Mouse (Mus musculus): Measurements from ENCODE around the gene Lims1. TPM values are rescaled to one million over a fixed set of nuclear protein-coding genes. Genes with fewer than 3 reads are reported as not detected.

Gene Lims1
- polyA plus RNA-seq, 1 experiment from 2014 or later = 83.0 TPM

DNA sequence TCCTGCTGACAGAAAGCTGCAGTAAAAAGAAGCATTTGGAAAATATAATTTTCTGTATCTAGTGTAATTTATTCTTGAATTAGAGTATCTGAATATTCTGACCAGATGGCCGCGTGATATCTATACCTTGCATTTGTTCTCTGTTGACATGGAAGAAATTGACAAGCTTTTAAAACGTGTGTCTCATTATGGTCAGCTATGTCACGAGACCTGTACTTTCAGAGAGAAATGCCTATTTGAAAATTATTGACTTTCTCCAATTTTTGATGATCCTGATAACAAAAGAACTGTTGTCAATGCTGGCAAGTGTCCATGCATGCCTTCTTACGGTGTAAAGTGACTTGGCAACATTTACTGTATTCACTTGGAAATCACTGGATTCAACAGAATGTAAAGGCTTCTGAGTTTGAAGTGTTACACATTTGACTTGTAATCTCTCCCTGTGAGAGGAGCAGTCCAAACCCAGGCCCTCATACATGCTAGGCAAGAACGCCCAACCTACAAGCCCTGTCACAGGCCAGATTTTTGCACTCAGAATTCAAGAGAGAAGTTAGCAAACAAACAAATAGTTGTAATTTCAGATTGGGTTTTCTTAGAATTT is 49.3 kb downstream of the Lims1 start:
- no peaks in the 10 kb centered on the region for H3K9me3 ChIP-seq (replicated peaks)
- no peaks in the 10 kb centered on the region for H3K36me3 ChIP-seq (ENCODE audit: poor library complexity, severe bottlenecking)
- 69% methylated on average over 6 of the region's 6 CpGs for WGBS
- no peak overlapping the region for H3K4me3 ChIP-seq
- no peak overlapping the region for H3K4me2 ChIP-seq
- H3K27me3 ChIP-seq = no peaks in the 10 kb centered on the region
- peaks cover 34% of the 10 kb centered on the region for H3K4me1 ChIP-seq
- H3K27ac ChIP-seq = no peak overlapping the region
- 0 out of 2 replicates have a peak, but pooled peaks have one; percentile 48 for ATAC-seq
- no peak overlapping the region for H3K9ac ChIP-seq

DNA sequence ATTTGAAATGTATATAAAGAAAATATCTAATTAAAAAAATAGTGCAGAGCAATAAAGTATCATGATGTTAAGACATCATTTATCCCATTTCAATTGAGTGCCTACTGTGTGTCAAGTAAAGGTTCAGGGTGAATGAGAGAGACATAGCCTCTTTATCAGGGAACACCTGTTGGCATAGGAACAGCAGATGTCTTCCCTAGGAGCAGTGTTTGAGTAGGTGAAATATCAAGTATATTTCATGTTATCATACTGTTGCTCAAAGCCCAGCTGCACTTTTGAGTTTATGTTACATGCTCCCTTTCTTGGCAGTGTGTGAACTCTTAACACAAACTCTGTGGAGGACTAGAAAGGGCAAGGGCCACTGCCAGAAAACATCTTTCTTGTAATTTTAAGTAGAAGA is 50.6 kb downstream of the Lims1 start:
- Histone ChIP-seq H3K27me3 (no peaks in the 10 kb centered on the region), H3K36me3 (ENCODE audit: poor library complexity, severe bottlenecking) (no peaks in the 10 kb centered on the region), H3K4me2 (no peak overlapping the region), H3K4me1 (peaks cover 27% of the 10 kb centered on the region), H3K9ac (no peak overlapping the region), H3K9me3 (replicated peaks) (no peaks in the 10 kb centered on the region), H3K4me3 (no peak overlapping the region), H3K27ac (no peak overlapping the region)
- no peak for ATAC-seq

DNA sequence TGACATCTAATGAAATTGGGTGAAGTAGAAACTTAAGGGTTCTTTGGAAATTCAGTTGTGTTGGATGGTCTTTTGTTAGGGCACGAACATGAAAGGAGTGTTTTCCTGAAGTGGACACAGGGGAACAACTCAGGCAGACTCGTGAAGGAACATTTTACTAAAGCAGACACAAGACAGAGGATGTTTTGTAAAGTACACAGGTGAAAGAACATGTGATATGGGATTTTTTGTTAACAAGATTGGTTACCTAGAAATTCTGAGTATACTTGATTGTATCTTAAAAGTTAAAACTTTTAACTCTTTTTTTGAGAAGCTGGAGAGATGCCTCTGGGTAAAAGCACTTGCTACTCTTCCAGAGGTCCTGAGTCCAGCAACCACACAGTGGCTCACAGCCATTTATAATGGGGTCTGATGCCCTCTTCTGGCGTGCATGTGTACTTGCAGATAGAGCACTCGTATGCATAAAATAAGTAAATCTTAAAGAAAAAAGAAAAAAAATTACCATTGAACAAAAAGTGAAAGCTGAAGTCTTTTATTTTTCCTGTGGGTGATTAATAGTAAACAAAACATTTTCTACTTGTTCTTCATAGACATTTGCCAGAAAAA is 54.4 kb downstream of the Lims1 start:
- WGBS = 37% methylated on average over 4 of the region's 4 CpGs
- peak; percentile 70; the same call in 1 of the 2 replicates for ATAC-seq
- H3K4me2 ChIP-seq = no peak overlapping the region

DNA sequence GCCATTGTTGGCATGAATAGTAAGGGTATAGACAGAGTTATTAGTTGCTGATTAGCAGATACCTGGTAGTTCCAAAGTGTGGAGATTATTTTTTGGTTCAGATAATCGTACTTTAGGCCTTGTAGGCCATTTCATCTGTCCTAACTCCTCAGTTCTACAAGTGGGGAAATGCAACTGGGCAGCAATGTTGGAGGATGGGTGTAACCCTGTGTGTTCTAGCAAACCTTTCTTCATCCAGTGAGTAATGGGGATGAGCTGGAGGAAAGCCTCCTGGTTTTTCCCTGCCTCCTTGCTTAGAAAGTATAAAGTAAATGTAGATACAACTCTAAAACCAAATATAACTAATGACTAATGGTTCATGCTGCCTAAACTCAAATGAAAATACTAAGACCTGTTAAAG is 55.1 kb downstream of the Lims1 start:
- Histone ChIP-seq H3K4me2 (no peak overlapping the region), H3K27me3 (no peaks in the 10 kb centered on the region), H3K9ac (no peak overlapping the region), H3K4me3 (no peak overlapping the region), H3K4me1 (peaks cover 16% of the 10 kb centered on the region), H3K9me3 (replicated peaks) (no peaks in the 10 kb centered on the region), H3K36me3 (ENCODE audit: poor library complexity, severe bottlenecking) (no peaks in the 10 kb centered on the region), H3K27ac (no peak overlapping the region)
- WGBS = 59% methylated on average over 1 of the region's 1 CpGs
- no peak for ATAC-seq

More for the DNA sequence above, 54.4 kb downstream of the Lims1 start:
- Histone ChIP-seq H3K4me1 (peaks cover 10% of the 10 kb centered on the region), H3K9ac (no peak overlapping the region), H3K36me3 (ENCODE audit: poor library complexity, severe bottlenecking) (no peaks in the 10 kb centered on the region), H3K27me3 (no peaks in the 10 kb centered on the region), H3K4me3 (no peak overlapping the region), H3K9me3 (replicated peaks) (no peaks in the 10 kb centered on the region), H3K27ac (no peak overlapping the region)

DNA sequence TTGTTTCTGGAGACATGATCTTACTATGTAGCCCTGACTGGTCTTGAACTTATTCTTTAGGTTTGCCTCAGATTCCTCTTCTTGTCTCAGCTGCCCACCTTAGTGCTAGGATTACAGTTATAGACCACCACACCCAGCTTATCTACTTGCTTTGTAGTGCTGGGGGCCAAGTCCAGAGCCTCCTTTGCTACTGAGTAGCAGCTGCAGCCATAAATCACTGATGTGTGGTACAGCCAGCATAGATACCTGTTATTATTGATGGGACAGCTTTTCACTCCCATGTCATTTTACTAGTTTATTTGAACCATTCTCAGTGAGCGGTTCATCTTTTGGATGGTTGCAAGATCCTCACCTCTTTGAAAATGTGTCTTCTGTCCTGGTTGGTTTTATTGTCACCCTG is 56.4 kb downstream of the Lims1 start:
- no peak overlapping the region for H3K4me2 ChIP-seq
- H3K9ac ChIP-seq = no peak overlapping the region
- ATAC-seq = no peak
- 92% methylated on average over 1 of the region's 1 CpGs for WGBS
- no peaks in the 10 kb centered on the region for H3K36me3 ChIP-seq (ENCODE audit: poor library complexity, severe bottlenecking)
- H3K4me1 ChIP-seq = peaks cover 25% of the 10 kb centered on the region
- no peaks in the 10 kb centered on the region for H3K9me3 ChIP-seq (replicated peaks)
- H3K4me3 ChIP-seq = no peak overlapping the region
- no peaks in the 10 kb centered on the region for H3K27me3 ChIP-seq
- no peak overlapping the region for H3K27ac ChIP-seq

DNA sequence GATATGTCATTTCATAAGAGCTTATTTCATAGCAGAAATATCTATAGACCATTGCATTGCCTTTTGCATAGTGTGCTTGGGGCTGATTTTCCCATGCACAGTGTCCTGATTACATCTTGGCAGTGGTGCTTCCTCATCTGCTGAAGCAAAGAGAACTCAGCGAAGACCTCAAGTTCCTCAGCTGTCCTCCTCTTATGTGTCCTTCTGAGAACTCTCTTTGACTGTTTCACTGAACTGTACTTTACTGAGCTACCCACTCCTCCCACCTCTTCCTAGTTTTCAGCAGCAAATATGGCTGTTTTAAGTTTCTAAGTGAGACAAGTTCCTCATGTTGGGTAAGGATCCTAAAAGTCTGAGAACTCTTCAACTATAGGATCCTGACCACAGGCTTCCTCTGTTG is 58.6 kb downstream of the Lims1 start:
- Histone ChIP-seq H3K4me2 (no peak overlapping the region), H3K27ac (peak overlapping the region; percentile 87; the same call in 1 of the 2 replicates), H3K9me3 (replicated peaks) (no peaks in the 10 kb centered on the region), H3K4me1 (peaks cover 25% of the 10 kb centered on the region), H3K36me3 (ENCODE audit: poor library complexity, severe bottlenecking) (no peaks in the 10 kb centered on the region), H3K9ac (no peak overlapping the region), H3K27me3 (no peaks in the 10 kb centered on the region), H3K4me3 (no peak overlapping the region)
- WGBS = 92% methylated on average over 1 of the region's 1 CpGs
- no peak for ATAC-seq

DNA sequence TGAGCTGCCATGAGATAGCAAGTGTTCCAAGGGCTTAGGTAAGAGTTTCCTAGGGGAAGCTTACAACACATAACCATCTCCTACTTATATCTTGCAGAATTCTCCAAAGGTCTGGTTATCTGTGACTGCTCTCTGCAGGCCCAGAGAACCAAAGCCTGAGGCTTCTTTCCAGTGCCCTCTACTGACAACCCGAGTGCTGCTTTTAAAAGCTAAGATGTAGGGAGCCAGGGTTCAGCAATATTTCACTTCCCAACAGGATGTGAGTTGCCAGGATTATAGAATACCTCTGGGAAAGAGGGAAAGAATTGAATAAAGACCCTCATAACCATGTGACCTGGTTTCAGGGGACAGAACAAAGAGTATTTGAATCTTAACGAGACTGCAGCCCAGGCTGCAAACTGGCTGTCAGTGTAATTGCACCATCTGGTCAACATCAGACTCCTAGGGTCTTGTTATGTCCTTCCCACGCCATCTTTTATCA is 59.4 kb downstream of the Lims1 start:
- Histone ChIP-seq H3K9ac (peak overlapping the region; percentile 8), H3K9me3 (replicated peaks) (no peaks in the 10 kb centered on the region), H3K27ac (peak overlapping the region; percentile 87), H3K4me1 (peaks cover 25% of the 10 kb centered on the region), H3K36me3 (ENCODE audit: poor library complexity, severe bottlenecking) (no peaks in the 10 kb centered on the region), H3K4me2 (peak overlapping the region; percentile 33), H3K4me3 (no peak overlapping the region), H3K27me3 (no peaks in the 10 kb centered on the region)
- ATAC-seq = peak; percentile 84
- 6% methylated on average over 3 of the region's 3 CpGs for WGBS

DNA sequence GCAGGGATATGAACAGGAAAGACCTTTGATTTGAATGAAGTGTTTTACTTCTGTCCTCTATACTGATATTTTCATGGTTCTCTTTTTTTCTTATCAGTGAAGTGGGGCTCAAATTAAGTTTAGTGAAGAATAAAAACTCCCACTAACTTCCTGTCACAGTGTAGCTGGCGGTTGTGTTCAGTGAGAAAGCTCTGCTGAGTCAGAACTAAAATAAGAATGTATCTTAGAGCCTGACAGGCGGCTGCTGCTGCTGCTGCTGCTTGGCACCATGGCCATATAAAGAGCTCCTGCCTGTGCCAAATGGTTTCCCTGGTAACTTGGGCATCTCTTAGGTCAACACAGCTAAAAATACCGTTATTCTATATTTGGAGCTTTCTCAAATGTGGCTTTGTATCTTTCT is 60.0 kb downstream of the Lims1 start:
- peak overlapping the region; percentile 33 for H3K4me2 ChIP-seq
- ATAC-seq = peak; percentile 81

DNA sequence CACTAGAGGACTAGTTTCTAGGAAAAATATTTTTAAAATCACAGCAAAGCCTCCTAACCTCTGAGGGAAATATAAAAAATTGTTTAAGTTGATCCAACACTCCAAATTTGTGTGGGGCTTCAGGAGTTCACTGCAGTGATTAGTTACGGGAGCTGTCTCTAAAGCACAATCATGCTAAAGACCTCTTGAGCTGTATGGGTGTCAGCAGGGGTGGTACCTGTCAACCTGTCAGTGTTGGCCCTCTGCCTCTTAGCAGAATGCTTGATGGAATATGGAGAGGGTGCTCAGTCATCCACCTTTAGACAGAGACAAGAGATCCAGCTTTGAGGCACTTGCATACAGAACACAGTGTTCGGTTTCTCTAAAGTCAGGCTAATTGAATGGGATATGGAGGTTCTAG is 60.5 kb downstream of the Lims1 start:
- no peak overlapping the region for H3K4me2 ChIP-seq
- no peaks in the 10 kb centered on the region for H3K36me3 ChIP-seq (ENCODE audit: poor library complexity, severe bottlenecking)
- peak; percentile 28; the same call in 1 of the 2 replicates for ATAC-seq
- H3K9ac ChIP-seq = no peak overlapping the region
- H3K27ac ChIP-seq = peak overlapping the region; percentile 62
- H3K4me3 ChIP-seq = no peak overlapping the region
- H3K9me3 ChIP-seq (replicated peaks) = no peaks in the 10 kb centered on the region
- WGBS = 61% methylated on average over 2 of the region's 2 CpGs
- no peaks in the 10 kb centered on the region for H3K27me3 ChIP-seq
- H3K4me1 ChIP-seq = peaks cover 25% of the 10 kb centered on the region

More for the DNA sequence above, 60.0 kb downstream of the Lims1 start:
- H3K4me3 ChIP-seq = no peak overlapping the region
- peaks cover 25% of the 10 kb centered on the region for H3K4me1 ChIP-seq
- no peaks in the 10 kb centered on the region for H3K9me3 ChIP-seq (replicated peaks)
- no peaks in the 10 kb centered on the region for H3K27me3 ChIP-seq
- no peaks in the 10 kb centered on the region for H3K36me3 ChIP-seq (ENCODE audit: poor library complexity, severe bottlenecking)
- H3K27ac ChIP-seq = peak overlapping the region; percentile 87
- WGBS = 15% methylated on average over 3 of the region's 3 CpGs
- H3K9ac ChIP-seq = no peak overlapping the region

DNA sequence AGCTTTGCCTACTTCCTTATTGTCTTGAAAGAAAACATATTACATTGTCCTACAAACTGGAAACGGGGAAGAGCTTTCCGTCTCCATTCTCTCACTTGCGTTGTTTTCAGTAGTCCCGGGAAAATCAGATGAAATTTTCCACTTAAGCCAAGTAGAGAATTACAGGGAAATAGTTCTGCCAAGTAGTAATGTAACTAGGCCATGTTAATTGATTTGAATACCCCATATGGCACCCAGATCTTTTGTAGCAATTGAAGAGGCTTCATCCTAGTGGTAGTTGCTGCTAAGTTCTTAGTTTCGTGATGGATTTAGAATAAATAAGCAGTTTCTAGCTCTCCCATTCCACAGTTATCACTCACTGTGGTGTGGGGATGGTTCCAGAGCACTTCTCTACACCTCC is 62.4 kb downstream of the Lims1 start:
- no peak overlapping the region for H3K27ac ChIP-seq

DNA sequence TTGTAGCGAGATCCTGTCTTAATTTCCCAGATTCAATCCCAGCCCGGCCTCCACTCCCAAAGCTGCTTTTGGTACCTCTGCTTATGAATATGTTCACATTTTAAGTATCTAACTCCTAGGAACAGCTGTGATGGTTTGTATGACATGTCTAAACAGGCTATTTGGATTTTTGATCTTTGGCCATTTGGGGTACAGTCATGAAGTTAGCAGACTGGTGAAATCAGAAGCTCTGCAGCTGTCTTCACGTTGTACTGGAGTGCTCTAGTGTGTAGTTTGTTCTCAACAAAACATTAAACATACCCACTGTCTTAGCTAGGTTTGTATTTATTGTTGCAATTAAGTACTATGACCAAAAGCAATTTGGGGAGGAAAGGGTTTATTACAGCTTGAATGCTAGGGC is 63.7 kb downstream of the Lims1 start:
- WGBS = 97% methylated on average over 3 of the region's 3 CpGs
- no peak overlapping the region for H3K4me2 ChIP-seq
- peaks cover 22% of the 10 kb centered on the region for H3K4me1 ChIP-seq
- no peaks in the 10 kb centered on the region for H3K27me3 ChIP-seq
- no peaks in the 10 kb centered on the region for H3K9me3 ChIP-seq (replicated peaks)
- no peak overlapping the region for H3K9ac ChIP-seq
- ATAC-seq = no peak
- H3K27ac ChIP-seq = no peak overlapping the region
- H3K36me3 ChIP-seq (ENCODE audit: poor library complexity, severe bottlenecking) = no peaks in the 10 kb centered on the region
- no peak overlapping the region for H3K4me3 ChIP-seq

More for the DNA sequence above, 62.4 kb downstream of the Lims1 start:
- no peaks in the 10 kb centered on the region for H3K9me3 ChIP-seq (replicated peaks)
- WGBS = 82% methylated on average over 5 of the region's 5 CpGs
- H3K4me3 ChIP-seq = no peak overlapping the region
- no peak; the same call in 1 of the 2 replicates for ATAC-seq
- no peaks in the 10 kb centered on the region for H3K36me3 ChIP-seq (ENCODE audit: poor library complexity, severe bottlenecking)
- H3K4me1 ChIP-seq = peaks cover 25% of the 10 kb centered on the region
- no peak overlapping the region for H3K9ac ChIP-seq
- H3K27me3 ChIP-seq = no peaks in the 10 kb centered on the region
- no peak overlapping the region for H3K4me2 ChIP-seq

DNA sequence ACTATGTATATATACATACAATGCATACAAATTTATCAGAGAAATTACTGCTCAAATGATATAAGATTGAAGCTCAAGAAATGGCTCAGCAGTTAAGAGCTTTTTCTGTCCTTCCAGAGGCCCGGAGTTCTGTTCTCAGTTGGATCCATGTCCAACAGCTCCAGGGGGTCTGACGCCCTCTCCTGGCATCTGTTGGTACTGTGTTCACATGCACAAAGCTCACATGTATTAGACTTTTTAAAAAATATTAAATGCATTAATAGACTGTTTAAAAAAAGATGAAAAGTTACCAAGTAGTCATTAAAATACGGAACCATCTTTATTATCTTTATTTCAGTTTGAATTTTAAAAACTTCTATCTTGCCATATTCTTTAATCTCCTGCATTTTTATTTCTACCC is 65.4 kb downstream of the Lims1 start:
- no peak for ATAC-seq
- Histone ChIP-seq H3K9ac (no peak overlapping the region), H3K9me3 (replicated peaks) (no peaks in the 10 kb centered on the region), H3K4me3 (no peak overlapping the region), H3K27me3 (no peaks in the 10 kb centered on the region), H3K4me1 (peaks cover 6% of the 10 kb centered on the region), H3K27ac (no peak overlapping the region), H3K36me3 (ENCODE audit: poor library complexity, severe bottlenecking) (no peaks in the 10 kb centered on the region), H3K4me2 (no peak overlapping the region)
- WGBS = 88% methylated on average over 3 of the region's 3 CpGs

DNA sequence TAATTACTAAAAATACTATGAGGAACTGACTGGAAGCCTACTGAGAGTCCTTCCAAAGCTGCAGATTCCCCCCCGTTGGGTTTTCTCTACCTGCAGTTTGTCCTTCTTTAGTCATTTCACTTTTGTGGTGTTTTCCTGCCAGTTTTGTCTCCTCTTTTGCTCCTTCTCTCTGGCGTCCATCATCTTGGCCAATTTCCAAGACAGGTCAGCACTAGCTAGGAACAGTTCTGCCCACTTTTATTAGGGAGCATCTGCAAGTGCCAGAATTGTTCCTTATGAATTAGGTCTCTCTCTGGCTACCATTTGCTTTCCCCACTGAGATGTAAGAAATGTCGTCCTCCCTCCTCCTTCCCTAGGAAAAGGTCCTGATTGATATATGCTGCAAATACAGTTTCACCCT is 65.9 kb downstream of the Lims1 start:
- H3K36me3 ChIP-seq (ENCODE audit: poor library complexity, severe bottlenecking) = no peaks in the 10 kb centered on the region

More for the DNA sequence above, 65.9 kb downstream of the Lims1 start:
- no peak for ATAC-seq
- Histone ChIP-seq H3K4me1 (peaks cover under 1% of the 10 kb centered on the region), H3K4me3 (no peak overlapping the region), H3K27me3 (no peaks in the 10 kb centered on the region), H3K4me2 (no peak overlapping the region), H3K9me3 (replicated peaks) (no peaks in the 10 kb centered on the region), H3K27ac (no peak overlapping the region), H3K9ac (no peak overlapping the region)
- WGBS = 74% methylated on average over 3 of the region's 3 CpGs
